Mouse (Mus musculus) CH12.LX (cell line): ENCODE results near the gene 1700016C15Rik. TPM values are rescaled to one million over a fixed set of nuclear protein-coding genes. Genes with fewer than 3 reads are reported as not detected.

ENCODE experiments used
- DNase-seq: peaks from one replicate; pipeline ENCODE4 v3.0.0-alpha.2; 2013; ENCODE audit errors: extremely low read depth
- H3K27ac ChIP-seq: 2 replicates; pipeline ENCODE4 v1.5.1; 2012; ENCODE audit warnings: low read depth, mild to moderate bottlenecking, control low read depth, moderate library complexity; ENCODE audit not compliant: insufficient read depth
- H3K27me3 ChIP-seq: replicated peaks from 2 replicates; pipeline ENCODE3; 2012; ENCODE audit warnings: inconsistent platforms
- H3K36me3 ChIP-seq, 2 experiments: replicated peaks in 1 of 2; 2 replicates each; pipeline versions ENCODE3 to v1.6.1; 2012; ENCODE audit warnings: inconsistent platforms in 1 of 2, low read length in 1 of 2, mild to moderate bottlenecking in 1 of 2, mixed read lengths in 1 of 2, moderate library complexity in 1 of 2; ENCODE audit not compliant: control insufficient read depth in 1 of 2, insufficient read depth in 1 of 2
- H3K4me1 ChIP-seq, 2 experiments: 2 replicates each; pipeline ENCODE4 v1.6.1; 2012; ENCODE audit warnings: inconsistent platforms in 1 of 2, moderate library complexity in 1 of 2; ENCODE audit not compliant: insufficient read depth in 2 of 2, control insufficient read depth in 1 of 2
- H3K4me2 ChIP-seq: 2 replicates; pipeline ENCODE4 v1.6.1; 2012; ENCODE audit warnings: low read depth, mild to moderate bottlenecking, control low read depth; ENCODE audit not compliant: poor library complexity, insufficient read depth, severe bottlenecking
- H3K4me3 ChIP-seq, 3 experiments: fragments of 150-350 bp in 1 of 3; sonication (generic) in 1 of 3; replicated peaks in 1 of 3; 2 replicates each; pipeline versions ENCODE3 to v1.5.1; 2011 to 2012; ENCODE audit warnings: low read depth in 2 of 3, low read length in 2 of 3, mild to moderate bottlenecking in 2 of 3, moderate library complexity in 2 of 3, control low read depth in 1 of 3, improper control_type of control experiment in 1 of 3, inconsistent platforms in 1 of 3, mixed read lengths in 1 of 3; ENCODE audit not compliant: poor library complexity in 1 of 3
- H3K79me2 ChIP-seq: replicated peaks from 2 replicates; pipeline ENCODE4 v1.6.1; 2012; ENCODE audit warnings: mild to moderate bottlenecking, moderate library complexity; ENCODE audit not compliant: control insufficient read depth, poor library complexity, insufficient read depth, severe bottlenecking; ENCODE audit errors: extremely low read depth
- H3K9ac ChIP-seq: 2 replicates; pipeline ENCODE4 v1.6.1; 2012; ENCODE audit warnings: low read depth, mild to moderate bottlenecking, control low read depth, moderate library complexity; ENCODE audit not compliant: insufficient read depth
- H3K9me3 ChIP-seq: replicated peaks from 2 replicates; pipeline ENCODE3; 2012; ENCODE audit warnings: low read length, inconsistent platforms, mixed read lengths
- BHLHE40 ChIP-seq: IDR thresholded peaks from 2 replicates; pipeline ENCODE4 v1.6.1; 2011; ENCODE audit warnings: mild to moderate bottlenecking, low read depth, low read length, improper control_type of control experiment
- E2F4 ChIP-seq: IDR thresholded peaks from 2 replicates; pipeline ENCODE4 v1.6.1; 2011; ENCODE audit warnings: low read depth, low read length, improper control_type of control experiment; ENCODE audit not compliant: insufficient replicate concordance
- ELF1 ChIP-seq: IDR thresholded peaks from 2 replicates; pipeline ENCODE4 v1.6.1; 2014; ENCODE audit warnings: low read depth, mild to moderate bottlenecking, inconsistent platforms, low read length, improper control_type of control experiment
- EP300 ChIP-seq: IDR thresholded peaks from 2 replicates; pipeline ENCODE4 v1.6.1; 2011; ENCODE audit warnings: low read length, improper control_type of control experiment
- ETS1 ChIP-seq: conservative IDR thresholded peaks from 2 replicates; pipeline ENCODE4 v1.6.1; 2012; ENCODE audit warnings: low read depth, mild to moderate bottlenecking, inconsistent platforms, low read length, improper control_type of control experiment, moderate library complexity
- GABPA ChIP-seq: IDR thresholded peaks from 2 replicates; pipeline ENCODE4 v1.6.1; 2012; ENCODE audit warnings: low read depth, low read length, improper control_type of control experiment, inconsistent platforms; ENCODE audit not compliant: insufficient replicate concordance
- HCFC1 ChIP-seq: IDR thresholded peaks from 2 replicates; pipeline ENCODE4 v1.6.1; 2012; ENCODE audit warnings: low read depth, mild to moderate bottlenecking, inconsistent platforms, low read length, improper control_type of control experiment
- IRF4 ChIP-seq: IDR thresholded peaks from 2 replicates; pipeline ENCODE4 v1.6.1; 2014; ENCODE audit warnings: low read depth, mild to moderate bottlenecking, inconsistent platforms, low read length, improper control_type of control experiment
- JUN ChIP-seq: IDR thresholded peaks from 2 replicates; pipeline ENCODE4 v1.6.1; 2011; ENCODE audit warnings: low read depth, mild to moderate bottlenecking, low read length, improper control_type of control experiment, moderate library complexity; ENCODE audit not compliant: insufficient read depth
- JUND ChIP-seq: conservative IDR thresholded peaks from 2 replicates; pipeline ENCODE4 v1.6.1; 2011; ENCODE audit warnings: low read depth, low read length, improper control_type of control experiment
- KAT2A ChIP-seq: IDR thresholded peaks from 2 replicates; pipeline ENCODE4 v1.6.1; 2012; ENCODE audit warnings: low read length, improper control_type of control experiment, inconsistent platforms; ENCODE audit not compliant: insufficient replicate concordance
- MAFK ChIP-seq: IDR thresholded peaks from 2 replicates; pipeline ENCODE4 v1.6.1; 2011; ENCODE audit warnings: low read length, improper control_type of control experiment; ENCODE audit not compliant: insufficient replicate concordance
- MAX ChIP-seq: IDR thresholded peaks from 2 replicates; pipeline ENCODE4 v1.6.1; 2011; ENCODE audit warnings: low read length, improper control_type of control experiment
- MEF2A ChIP-seq: IDR thresholded peaks from 2 replicates; pipeline ENCODE4 v1.6.1; 2014; ENCODE audit warnings: low read depth, mild to moderate bottlenecking, inconsistent platforms, low read length, improper control_type of control experiment, borderline replicate concordance
- NELFE ChIP-seq: IDR thresholded peaks from 2 replicates; pipeline ENCODE4 v1.6.1; 2011; ENCODE audit warnings: low read depth, low read length, improper control_type of control experiment
- NRF1 ChIP-seq: IDR thresholded peaks from 2 replicates; pipeline ENCODE4 v1.6.1; 2014; ENCODE audit warnings: low read depth, mild to moderate bottlenecking, inconsistent platforms, low read length, improper control_type of control experiment, moderate library complexity
- RAD21 ChIP-seq: IDR thresholded peaks from 2 replicates; pipeline ENCODE4 v1.6.1; 2011; ENCODE audit warnings: low read depth, mild to moderate bottlenecking, low read length, improper control_type of control experiment, moderate library complexity
- SIN3A ChIP-seq: IDR thresholded peaks from 2 replicates; pipeline ENCODE4 v1.6.1; 2012; ENCODE audit warnings: low read length, improper control_type of control experiment, inconsistent platforms
- TCF12 ChIP-seq: IDR thresholded peaks from 2 replicates; pipeline ENCODE4 v1.6.1; 2014; ENCODE audit warnings: low read depth, mild to moderate bottlenecking, inconsistent platforms, low read length, improper control_type of control experiment
- UBTF ChIP-seq: IDR thresholded peaks from 2 replicates; pipeline ENCODE4 v1.6.1; 2012; ENCODE audit warnings: low read depth, mild to moderate bottlenecking, inconsistent platforms, low read length, improper control_type of control experiment, moderate library complexity
- USF1 ChIP-seq: IDR thresholded peaks from 2 replicates; pipeline ENCODE4 v1.6.1; 2014; ENCODE audit warnings: low read depth, mild to moderate bottlenecking, inconsistent platforms, low read length, improper control_type of control experiment
- USF2 ChIP-seq: conservative IDR thresholded peaks from 2 replicates; pipeline ENCODE4 v1.6.1; 2011; ENCODE audit warnings: low read depth, low read length, improper control_type of control experiment
- ZKSCAN1 ChIP-seq: IDR thresholded peaks from 2 replicates; pipeline ENCODE4 v1.6.1; 2012; ENCODE audit warnings: low read depth, inconsistent platforms, low read length, improper control_type of control experiment, borderline replicate concordance
- ZMIZ1 ChIP-seq: IDR thresholded peaks from 2 replicates; pipeline ENCODE4 v1.6.1; 2012; ENCODE audit warnings: low read depth, mild to moderate bottlenecking, inconsistent platforms, low read length, improper control_type of control experiment
- ZNF384 ChIP-seq: IDR thresholded peaks from 2 replicates; pipeline ENCODE4 v1.6.1; 2012; ENCODE audit warnings: low read depth, low read length, improper control_type of control experiment, inconsistent platforms
- dilution Hi-C: fragments of 300-500 bp; cut with MboI; formaldehyde crosslinking; loops from 2 replicates; pipeline ENCODE4 v1.14.3; 2020; ENCODE audit warnings: low sequenced_read_pairs; ENCODE audit not compliant: extremely low pct_unique_long_range_greater_than_20kb, extremely low pct_ligation_motif_present
- in situ Hi-C: fragments of 300-500 bp; cut with MboI; formaldehyde crosslinking; loops from 3 replicates; pipeline ENCODE4 v1.14.3; 2019; ENCODE audit warnings: low sequenced_read_pairs, low pct_ligation_motif_present, low pct_unique_long_range_greater_than_20kb, mixed read lengths
- polyA plus RNA-seq: library from polyadenylated mRNA; unstranded; fragments of >175 nt; gene quantifications from 2 replicates; pipeline ENCODE4 v1.2.1, GENCODE M21; 2012; ENCODE audit warnings: low read depth; ENCODE audit not compliant: insufficient read length
- total RNA-seq, 2 experiments: library from RNA; depleted of rRNA; stranded (reverse); fragments of 300-350 nt in 1 of 2; fragments of >200 nt in 1 of 2; gene quantifications; 2 replicates each; pipeline ENCODE4 v1.2.3; 2012 to 2014

Gene 1700016C15Rik
- total and polyA plus RNA-seq, 3 experiments: not detected

DNA sequence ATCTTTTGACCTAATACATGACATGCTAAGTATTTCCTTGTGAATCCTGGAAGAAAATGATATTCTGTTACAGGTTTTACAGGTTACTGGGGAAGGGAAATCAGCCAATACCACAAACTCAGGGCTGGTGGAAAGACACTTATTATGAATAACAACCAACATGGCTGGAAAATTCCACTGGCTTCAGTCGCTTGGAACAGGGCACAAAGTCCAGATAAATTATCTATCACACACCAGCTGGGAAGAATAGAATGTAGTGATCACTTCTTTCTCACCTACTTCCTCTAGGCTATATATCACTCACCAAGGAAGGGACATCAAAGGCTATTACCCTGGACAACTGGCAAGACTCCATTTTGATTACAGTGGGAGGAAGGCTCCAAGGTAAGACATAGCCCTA lies 11.1 kb downstream of the 1700016C15Rik start:
- DNase-seq: no peak
- H3K9ac ChIP-seq: no peak overlapping the region
- H3K36me3 ChIP-seq: no peaks in the 10 kb centered on the region
- dilution Hi-C loops: no loop called here
- no peak overlapping the region for H3K4me3 ChIP-seq
- H3K4me2 ChIP-seq: no peak overlapping the region
- H3K27me3 ChIP-seq: no peaks in the 10 kb centered on the region
- H3K4me1 ChIP-seq: peaks cover 2 to 10% of the 10 kb centered on the region in 2 experiments; a peak in 2 of 4 replicates
- no peaks in the 10 kb centered on the region for H3K79me2 ChIP-seq
- no peaks in the 10 kb centered on the region for H3K9me3 ChIP-seq
- H3K27ac ChIP-seq: no peak overlapping the region
- no peak for TF ChIP-seq HCFC1
- no peak for TF ChIP-seq ZNF384
- TF ChIP-seq RAD21: no peak
- TF ChIP-seq ZKSCAN1: no peak
- TF ChIP-seq USF2: no peak
- TF ChIP-seq MAFK: no peak
- no peak for TF ChIP-seq BHLHE40
- TF ChIP-seq ELF1: no peak
- no peak for TF ChIP-seq USF1
- in situ Hi-C loops: no loop called here

GRCm38 (mm10) chr1:177742119-177742518 lies 12.5 kb downstream of the 1700016C15Rik start:
- no peak overlapping the region for H3K9ac ChIP-seq
- no peak overlapping the region for H3K27ac ChIP-seq
- no peaks in the 10 kb centered on the region for H3K36me3 ChIP-seq
- H3K4me1 ChIP-seq: peaks cover 2 to 10% of the 10 kb centered on the region in 2 experiments; a peak in 2 of 4 replicates
- H3K4me2 ChIP-seq: no peak overlapping the region
- H3K4me3 ChIP-seq: no peak overlapping the region
- no peaks in the 10 kb centered on the region for H3K9me3 ChIP-seq
- dilution Hi-C loops: no loop called here
- DNase-seq: no peak
- no peaks in the 10 kb centered on the region for H3K27me3 ChIP-seq
- TF ChIP-seq UBTF: no peak
- TF ChIP-seq USF2: no peak
- no peak for TF ChIP-seq JUN
- TF ChIP-seq NRF1: no peak
- no peak for TF ChIP-seq TCF12
- no peak for TF ChIP-seq SIN3A
- TF ChIP-seq ZMIZ1: no peak
- no peak for TF ChIP-seq JUND
- no peak for TF ChIP-seq KAT2A
- TF ChIP-seq EP300: no peak
- TF ChIP-seq GABPA: no peak
- no peak for TF ChIP-seq IRF4
- no peak for TF ChIP-seq ZNF384
- no peak for TF ChIP-seq ETS1
- TF ChIP-seq NELFE: no peak
- TF ChIP-seq ZKSCAN1: no peak
- no peak for TF ChIP-seq E2F4
- no peak for TF ChIP-seq MAX
- TF ChIP-seq MEF2A: no peak
- TF ChIP-seq BHLHE40: no peak
- H3K79me2 ChIP-seq: no peaks in the 10 kb centered on the region
- in situ Hi-C loops: no loop called here
